Mouse (Mus musculus) midbrain, embryonic 12.5 days (tissue): ENCODE data around the gene P3h1. TPM values are rescaled to one million over a fixed set of nuclear protein-coding genes. Genes with fewer than 3 reads are reported as not detected.
A peak's percentile ranks its signal among the peaks of the same experiment; 100 is the strongest.

ENCODE experiments used
- ATAC-seq: fragments of 200-750 bp; cut with Nextera tagmentation; 2 replicates; pipeline ENCODE4 v1.8.0; 2017; ENCODE audit warnings: low read depth, moderate TSS enrichment, moderate library complexity; ENCODE audit not compliant: low FRiP score
- H3K27ac ChIP-seq: fragments of 300-500 bp; sonication (generic); replicated peaks from 2 replicates; pipeline ENCODE4 v1.5.1; 2016; ENCODE audit warnings: mild to moderate bottlenecking
- H3K27me3 ChIP-seq: fragments of 300-500 bp; sonication (generic); 2 replicates; pipeline ENCODE4 v1.6.1; 2016; ENCODE audit warnings: mild to moderate bottlenecking
- H3K36me3 ChIP-seq: fragments of 300-500 bp; sonication (generic); 2 replicates; pipeline ENCODE4 v1.6.1; 2016
- H3K4me1 ChIP-seq: fragments of 300-500 bp; sonication (generic); 2 replicates; pipeline ENCODE4 v1.6.1; 2016
- H3K4me2 ChIP-seq: fragments of 300-500 bp; sonication (generic); replicated peaks from 2 replicates; pipeline ENCODE4 v1.6.1; 2016; ENCODE audit warnings: mild to moderate bottlenecking, moderate library complexity
- H3K4me3 ChIP-seq: fragments of 300-500 bp; sonication (generic); 2 replicates; pipeline ENCODE4 v1.5.1; 2016; ENCODE audit warnings: mild to moderate bottlenecking
- H3K9ac ChIP-seq: fragments of 300-500 bp; sonication (generic); replicated peaks from 2 replicates; pipeline ENCODE4 v1.6.1; 2016; ENCODE audit warnings: mild to moderate bottlenecking, moderate library complexity
- H3K9me3 ChIP-seq: fragments of 300-500 bp; sonication (generic); 2 replicates; pipeline ENCODE4 v1.6.1; 2016; ENCODE audit warnings: mild to moderate bottlenecking
- WGBS: fragments of 180-500 bp; shearing (Covaris S2); methylation state at CpG from one replicate; pipeline ENCODE4 v1.1.7; 2016; 5-methylcytosine and 5-hydroxymethylcytosine counted together
- polyA plus RNA-seq: library from polyadenylated mRNA; unstranded; fragments of >200 nt; fragmentation: Nextera tagmentation; extraction: Ambion mirVana; gene quantifications from 2 replicates; pipeline ENCODE4 v1.2.1, GENCODE M21; 2016

Gene P3h1
- polyA plus RNA-seq, 1 experiment from 2014 or later = 17.7 TPM

DNA sequence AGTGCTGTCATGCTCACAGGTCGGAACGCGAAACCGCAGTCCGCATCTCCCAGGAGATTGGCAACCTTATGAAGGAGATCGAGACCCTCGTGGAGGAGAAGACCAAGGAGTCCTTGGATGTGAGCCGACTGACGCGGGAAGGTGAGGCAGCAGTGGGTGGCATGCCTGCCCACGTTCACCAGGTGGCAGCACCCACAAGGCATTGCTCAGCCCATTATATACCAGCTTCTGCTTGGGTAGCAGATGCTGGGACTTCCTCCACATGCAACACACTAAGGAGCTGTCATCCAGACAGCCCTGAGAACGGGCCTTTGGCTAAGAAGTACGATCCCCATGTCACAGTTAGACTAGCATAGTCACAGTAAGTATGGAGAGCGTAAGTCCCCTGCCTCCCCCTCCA, 8.9 kb downstream of the P3h1 start:
- Histone ChIP-seq H3K27ac (no peak overlapping the region), H3K9ac (no peak overlapping the region), H3K4me1 (0 out of 2 replicates have a peak, but pooled peaks cover 3% of the 10 kb centered on the region), H3K36me3 (peaks cover 41% of the 10 kb centered on the region), H3K9me3 (no peaks in the 10 kb centered on the region), H3K27me3 (no peaks in the 10 kb centered on the region), H3K4me2 (no peak overlapping the region), H3K4me3 (no peak overlapping the region)
- ATAC-seq = no peak
- WGBS = 92% methylated on average over 14 of the region's 14 CpGs

DNA sequence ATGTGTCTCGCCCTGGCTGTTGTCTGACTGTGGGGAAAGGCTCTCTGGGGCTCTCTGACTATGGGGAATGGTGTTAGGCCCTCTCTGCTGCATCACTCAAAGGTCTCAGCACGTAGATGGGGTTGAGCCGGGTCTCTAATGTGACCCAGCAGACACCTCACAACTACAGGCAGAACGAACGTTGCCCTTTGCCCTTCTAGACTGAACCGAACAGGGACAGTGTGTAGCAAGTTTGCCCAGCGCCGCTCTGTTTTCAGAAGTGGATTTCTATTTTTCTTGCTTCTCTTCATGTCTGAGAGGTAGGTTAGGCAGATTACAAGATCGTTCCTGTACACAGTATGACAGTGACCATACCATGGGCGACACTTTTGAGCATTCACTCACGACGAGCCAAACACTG, 9.9 kb downstream of the P3h1 start:
- 94% methylated on average over 12 of the region's 12 CpGs for WGBS
- no peak overlapping the region for H3K27ac ChIP-seq
- no peak for ATAC-seq
- H3K4me2 ChIP-seq = no peak overlapping the region
- H3K27me3 ChIP-seq = no peaks in the 10 kb centered on the region
- peaks cover 10% of the 10 kb centered on the region; the same call in 1 of the 2 replicates for H3K4me1 ChIP-seq
- H3K36me3 ChIP-seq = peaks cover 41% of the 10 kb centered on the region
- H3K9me3 ChIP-seq = no peaks in the 10 kb centered on the region
- no peak overlapping the region for H3K4me3 ChIP-seq
- no peak overlapping the region for H3K9ac ChIP-seq

- H3K27ac ChIP-seq = no peak overlapping the region
- H3K9me3 ChIP-seq = no peaks in the 10 kb centered on the region
- H3K4me2 ChIP-seq = no peak overlapping the region
- no peak overlapping the region for H3K4me3 ChIP-seq
- no peak for ATAC-seq
- no peak overlapping the region for H3K9ac ChIP-seq
- 82% methylated on average over 22 of the region's 22 CpGs for WGBS
- no peaks in the 10 kb centered on the region for H3K27me3 ChIP-seq
- peaks cover 41% of the 10 kb centered on the region for H3K36me3 ChIP-seq
- H3K4me1 ChIP-seq = peaks cover 12% of the 10 kb centered on the region
Observed at GRCm38 (mm10) chr4:119244468-119245240, 11.9 kb downstream of the P3h1 start.

DNA sequence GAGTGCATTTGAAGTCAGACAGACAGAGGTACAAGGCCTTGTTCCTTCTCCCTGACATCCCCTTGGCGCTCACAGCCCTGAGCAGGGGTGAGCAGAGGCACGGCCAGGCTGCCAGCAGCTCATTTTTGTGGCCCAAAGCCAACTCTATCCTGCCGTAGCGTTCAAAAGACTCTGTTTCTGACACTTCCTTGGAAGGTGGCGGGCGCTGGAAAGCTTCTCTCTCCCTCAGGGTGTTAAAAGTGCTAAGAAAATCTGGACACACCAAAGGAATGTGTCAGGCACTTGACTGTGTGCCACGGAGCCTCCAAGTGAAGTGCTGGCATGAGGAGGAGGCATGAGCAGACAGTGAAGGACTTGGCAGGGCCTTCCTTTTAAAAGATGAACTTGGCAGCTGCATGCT, 12.8 kb downstream of the P3h1 start:
- WGBS = 77% methylated on average over 7 of the region's 7 CpGs
- Histone ChIP-seq H3K4me1 (peaks cover 12% of the 10 kb centered on the region), H3K27me3 (no peaks in the 10 kb centered on the region), H3K36me3 (peaks cover 41% of the 10 kb centered on the region), H3K9me3 (no peaks in the 10 kb centered on the region), H3K4me2 (no peak overlapping the region), H3K4me3 (no peak overlapping the region), H3K27ac (no peak overlapping the region), H3K9ac (no peak overlapping the region)
- no peak for ATAC-seq

DNA sequence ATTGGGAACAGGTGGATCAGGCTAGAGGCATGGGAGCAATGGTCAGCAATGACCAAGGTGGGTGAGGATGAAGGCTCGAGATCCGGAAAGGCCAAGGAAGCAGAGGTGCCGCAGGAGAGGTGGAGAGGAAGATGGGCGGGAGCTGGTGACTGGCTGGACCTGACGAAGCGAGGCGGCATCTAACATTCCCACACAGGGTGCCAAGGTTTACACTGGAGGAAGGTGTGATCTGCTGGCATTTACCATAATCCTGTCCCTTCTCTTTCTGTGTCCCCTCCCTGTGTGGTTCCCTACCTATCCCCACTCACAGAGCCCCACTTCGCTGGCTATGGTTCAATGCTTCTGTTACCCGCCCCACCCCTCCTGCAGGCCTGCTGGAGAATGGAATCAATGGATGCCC, 13.2 kb downstream of the P3h1 start:
- H3K9ac ChIP-seq = no peak overlapping the region
- 76% methylated on average over 9 of the region's 9 CpGs for WGBS
- H3K4me2 ChIP-seq = no peak overlapping the region
- H3K36me3 ChIP-seq = peaks cover 41% of the 10 kb centered on the region
- peaks cover 12% of the 10 kb centered on the region for H3K4me1 ChIP-seq
- ATAC-seq = no peak
- no peaks in the 10 kb centered on the region for H3K9me3 ChIP-seq
- no peaks in the 10 kb centered on the region for H3K27me3 ChIP-seq
- H3K27ac ChIP-seq = no peak overlapping the region
- no peak overlapping the region for H3K4me3 ChIP-seq

DNA sequence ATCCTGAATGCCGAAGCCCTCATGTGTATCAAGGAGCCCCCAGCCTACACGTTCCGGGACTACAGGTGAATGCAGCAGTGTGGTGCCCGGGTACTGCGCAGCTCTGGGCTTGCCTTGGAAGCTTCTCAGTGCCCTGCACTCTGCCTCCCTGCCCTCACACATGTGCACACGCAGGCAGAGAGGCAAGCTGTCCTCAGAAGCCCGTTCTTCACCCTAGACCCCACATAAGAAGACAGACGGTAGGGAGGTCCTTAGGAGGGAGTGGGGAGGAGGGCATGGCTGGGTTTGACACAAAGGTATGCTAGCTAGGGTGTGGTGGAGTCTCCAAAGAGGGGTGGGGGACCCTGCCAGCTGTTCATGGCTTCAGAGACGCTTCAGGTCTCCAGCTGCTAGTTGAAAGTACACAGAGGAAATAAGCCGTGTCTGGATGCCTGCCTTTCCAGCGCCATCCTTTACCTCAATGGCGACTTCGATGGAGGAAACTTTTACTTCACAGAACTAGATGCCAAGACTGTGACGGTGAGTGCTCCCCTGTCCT, 14.0 kb downstream of the P3h1 start:
- Histone ChIP-seq H3K27ac (no peak overlapping the region), H3K4me3 (no peak overlapping the region), H3K27me3 (no peaks in the 10 kb centered on the region), H3K9me3 (no peaks in the 10 kb centered on the region), H3K4me2 (no peak overlapping the region), H3K4me1 (peaks cover 12% of the 10 kb centered on the region), H3K36me3 (peaks cover 34% of the 10 kb centered on the region), H3K9ac (no peak overlapping the region)
- 77% methylated on average over 14 of the region's 14 CpGs for WGBS
- no peak for ATAC-seq

- Histone ChIP-seq H3K27me3 (no peaks in the 10 kb centered on the region), H3K4me2 (peak overlapping the region; percentile 2; the same call in 1 of the 2 replicates), H3K27ac (peak overlapping the region; percentile 54), H3K9ac (0 out of 2 replicates have a peak overlapping the region, but pooled peaks have one; percentile 25), H3K9me3 (no peaks in the 10 kb centered on the region), H3K4me1 (peaks cover 12% of the 10 kb centered on the region), H3K36me3 (peaks cover 25% of the 10 kb centered on the region), H3K4me3 (no peak overlapping the region)
- 26% methylated on average over 13 of the region's 13 CpGs for WGBS
- peak; percentile 76 for ATAC-seq
Observed at GRCm38 (mm10) chr4:119247462-119248235, 14.9 kb downstream of the P3h1 start.

DNA sequence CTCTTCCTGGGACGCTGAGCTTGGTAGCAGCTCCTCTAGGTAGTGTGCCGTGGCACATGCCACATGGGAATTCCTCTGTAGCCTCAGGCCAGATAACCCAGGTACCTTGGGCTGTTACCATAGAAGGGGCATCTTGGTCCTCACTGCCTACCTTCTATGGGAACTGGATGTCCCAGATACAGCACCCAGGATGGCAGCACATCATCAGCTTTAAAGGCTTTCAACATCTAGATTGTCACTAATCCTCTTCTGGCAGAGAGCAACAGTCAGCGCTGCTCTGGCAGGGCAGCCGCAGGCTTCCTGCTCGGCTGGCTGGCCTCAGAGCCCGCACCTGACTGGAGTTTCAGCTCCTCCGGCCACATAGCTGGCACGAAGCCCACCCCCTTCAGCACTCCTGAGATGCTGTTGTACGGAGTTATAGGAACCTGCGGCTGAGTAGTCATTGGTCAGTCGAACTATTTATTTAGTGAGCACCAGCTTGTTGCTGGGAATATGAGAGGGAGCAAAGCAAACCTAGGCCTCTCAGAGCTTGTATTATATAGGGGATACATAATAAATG, 15.8 kb downstream of the P3h1 start:
- Histone ChIP-seq H3K36me3 (peaks cover 18% of the 10 kb centered on the region), H3K27me3 (no peaks in the 10 kb centered on the region)
- no peak for ATAC-seq

DNA sequence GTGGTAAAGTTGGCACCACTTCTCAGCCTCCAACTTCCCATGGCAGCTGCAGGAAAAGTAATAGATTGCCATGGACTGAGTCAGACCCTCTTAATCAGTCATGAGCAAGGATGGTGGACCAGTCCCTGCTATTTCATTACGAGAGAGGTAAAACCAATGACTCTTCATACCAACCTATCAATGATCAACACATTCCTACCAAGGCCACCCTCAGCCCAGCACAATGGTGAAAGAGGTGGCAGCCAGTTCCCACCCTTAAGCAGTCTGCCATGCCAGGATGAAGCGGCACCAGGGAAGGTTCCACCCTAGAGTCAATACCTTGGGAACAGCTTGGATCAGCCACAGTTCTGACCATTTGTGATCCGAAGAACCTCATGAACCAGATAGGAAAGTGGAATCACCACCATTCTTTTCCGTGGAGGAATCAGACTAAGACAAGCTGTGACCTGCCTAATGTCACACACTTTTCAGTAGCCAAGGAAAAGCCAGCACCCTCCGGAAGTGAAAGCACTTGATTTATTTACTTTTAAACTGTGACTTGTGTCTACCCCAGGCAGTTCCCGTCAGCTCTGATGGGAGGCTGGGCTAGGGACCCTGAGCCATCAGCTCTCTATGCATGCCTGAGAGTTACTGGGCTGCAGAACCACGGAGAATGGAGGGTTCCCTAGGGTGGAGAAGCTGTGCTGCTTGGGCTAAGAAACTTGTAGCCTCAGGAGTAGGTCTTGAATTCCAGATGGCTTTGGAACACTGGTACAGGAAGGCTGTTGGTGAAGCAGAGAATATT, 19.5 kb downstream of the P3h1 start:
- no peaks in the 10 kb centered on the region for H3K27me3 ChIP-seq
- 75% methylated on average over 7 of the region's 7 CpGs for WGBS
- no peaks in the 10 kb centered on the region for H3K9me3 ChIP-seq
- no peak overlapping the region for H3K4me3 ChIP-seq
- peaks cover 27% of the 10 kb centered on the region for H3K4me1 ChIP-seq
- ATAC-seq = no peak
- no peak overlapping the region for H3K4me2 ChIP-seq
- no peak overlapping the region for H3K9ac ChIP-seq
- no peaks in the 10 kb centered on the region; the same call in 1 of the 2 replicates for H3K36me3 ChIP-seq
- no peak overlapping the region for H3K27ac ChIP-seq

More for the DNA sequence above, 15.8 kb downstream of the P3h1 start:
- Histone ChIP-seq H3K4me2 (no peak overlapping the region), H3K9ac (no peak overlapping the region), H3K9me3 (no peaks in the 10 kb centered on the region), H3K27ac (peak overlapping the region; percentile 54; the same call in 1 of the 2 replicates), H3K4me3 (no peak overlapping the region), H3K4me1 (peaks cover 12% of the 10 kb centered on the region)
- WGBS = 82% methylated on average over 11 of the region's 11 CpGs

DNA sequence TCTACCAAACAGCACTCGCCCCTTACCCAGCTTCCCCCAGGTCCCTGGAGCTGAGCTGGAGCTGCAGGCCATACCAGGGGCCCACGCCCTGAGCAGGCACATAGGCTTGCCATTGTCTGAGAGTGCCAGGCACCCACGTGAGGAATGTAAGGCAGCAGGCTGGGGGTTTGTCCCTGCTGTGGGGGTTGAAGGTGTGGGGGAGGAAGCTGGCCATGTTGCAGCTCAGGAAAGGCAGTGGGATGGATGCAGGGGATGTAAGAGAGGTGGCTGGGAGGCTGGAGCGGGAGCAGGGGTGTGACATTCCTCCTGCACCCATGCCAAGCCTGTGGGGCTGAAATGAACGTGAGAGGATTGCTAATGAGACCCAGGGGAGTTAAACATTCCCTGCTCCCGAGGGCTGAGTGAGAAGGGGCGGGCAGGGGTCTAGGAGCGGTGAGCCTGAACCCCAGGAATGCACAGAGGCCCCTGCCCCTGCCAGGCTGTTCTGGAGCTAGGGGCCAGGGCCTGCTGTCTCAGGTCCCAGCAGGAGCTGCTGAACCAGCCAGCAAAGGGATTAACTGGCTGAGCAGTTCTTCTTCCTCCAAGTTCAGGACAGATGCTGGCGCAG, 21.4 kb downstream of the P3h1 start:
- H3K9me3 ChIP-seq = no peaks in the 10 kb centered on the region
- H3K4me2 ChIP-seq = peak overlapping the region; percentile 21; the same call in 1 of the 2 replicates
- peak; percentile 73 for ATAC-seq
- peaks cover 19% of the 10 kb centered on the region for H3K4me1 ChIP-seq
- 20% methylated on average over 9 of the region's 9 CpGs for WGBS
- H3K36me3 ChIP-seq = no peaks in the 10 kb centered on the region
- no peaks in the 10 kb centered on the region for H3K27me3 ChIP-seq
- 0 out of 2 replicates have a peak overlapping the region, but pooled peaks have one; percentile 15 for H3K9ac ChIP-seq
- H3K4me3 ChIP-seq = no peak overlapping the region
- H3K27ac ChIP-seq = peak overlapping the region; percentile 60

DNA sequence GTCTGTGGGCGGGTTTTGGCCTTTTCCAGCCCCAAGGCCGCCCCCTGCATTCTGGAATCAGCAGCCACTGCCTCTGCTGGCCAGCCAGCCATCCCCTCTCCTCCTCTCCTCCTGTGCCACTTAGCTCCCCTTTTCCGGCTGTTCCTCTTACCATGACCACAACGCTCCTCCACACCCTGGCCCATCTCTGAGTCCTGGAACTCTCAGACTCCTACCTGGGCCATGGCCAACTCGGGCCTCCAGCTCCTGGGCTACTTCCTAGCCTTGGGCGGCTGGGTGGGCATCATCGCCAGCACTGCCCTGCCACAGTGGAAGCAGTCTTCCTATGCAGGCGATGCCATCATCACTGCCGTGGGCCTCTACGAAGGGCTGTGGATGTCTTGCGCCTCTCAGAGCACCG, 22.6 kb downstream of the P3h1 start, which contains the start of gene Cldn19:
Gene Cldn19, plus strand, starts transcription at position 64 of the 400 bp plus-strand sequence.
- Histone ChIP-seq H3K27me3 (no peaks in the 10 kb centered on the region), H3K9ac (0 out of 2 replicates have a peak within 1 kb of the TSS, but pooled peaks have one; percentile 20), H3K36me3 (no peaks in the 10 kb centered on the region), H3K4me1 (peaks cover 19% of the 10 kb centered on the region), H3K4me3 (no peak within 1 kb of the TSS), H3K4me2 (peak within 1 kb of the TSS; percentile 21; the same call in 1 of the 2 replicates), H3K27ac (peak within 1 kb of the TSS; percentile 60), H3K9me3 (no peaks in the 10 kb centered on the region)
- WGBS = 68% methylated on average over 12 of the region's 12 CpGs
- ATAC-seq = no peak
